Mouse (Mus musculus) WW6 (cell line): Measurements from ENCODE around the gene Zdhhc6.
A peak's percentile ranks its signal among the peaks of the same experiment; 100 is the strongest.

ENCODE experiments used
- DNase-seq: peaks from one replicate; pipeline ENCODE4 v3.0.0-alpha.2; 2013; ENCODE audit warnings: low read depth, low spot score

Gene Zdhhc6

DNA sequence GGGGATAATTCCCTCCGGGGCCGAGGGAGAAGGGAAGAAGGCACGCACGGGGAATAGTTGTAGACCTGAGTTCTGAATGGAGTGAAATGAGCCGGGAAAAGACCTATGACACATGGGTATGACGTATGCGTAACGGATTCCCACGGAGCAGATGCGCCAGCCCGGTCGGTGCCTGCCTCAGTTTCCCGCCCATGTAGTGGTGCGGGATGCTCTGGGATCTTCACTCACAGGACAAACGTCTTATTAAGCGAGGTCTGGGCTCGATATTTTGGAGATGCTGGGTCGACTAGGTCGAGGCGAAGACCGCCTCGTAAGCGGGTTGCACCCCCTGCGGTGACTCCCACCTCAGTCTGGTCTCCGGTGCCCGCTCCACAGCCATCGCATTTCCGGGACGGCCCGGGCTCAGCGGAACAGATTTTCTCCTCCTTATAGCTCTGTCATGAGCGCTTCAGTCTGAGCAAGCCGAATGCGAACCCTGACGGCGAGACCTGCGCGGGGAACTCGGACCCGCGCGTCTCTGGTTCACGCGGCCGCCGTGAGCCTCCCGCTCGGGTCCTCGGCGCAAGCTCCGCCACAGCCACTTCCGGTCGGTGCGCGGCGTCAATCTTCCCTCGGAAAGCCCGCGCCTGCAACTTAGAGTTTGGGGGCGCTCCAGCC, at the start of gene Zdhhc6:
Zdhhc6 (minus strand) TSS at position 581 of the 657 bp plus-strand sequence.
- peak; percentile 46 for DNase-seq

- no peak for DNase-seq
Measured at GRCm38 (mm10) chr19:55362606-55363005, 46.8 kb upstream of the Zdhhc6 start.

- no peak for DNase-seq
Measured at GRCm38 (mm10) chr19:55350673-55351378, 35.0 kb upstream of the Zdhhc6 start.

- no peak for DNase-seq
Measured at GRCm38 (mm10) chr19:55348187-55348586, 32.4 kb upstream of the Zdhhc6 start.

GRCm38 (mm10) chr19:55343274-55343673, 27.4 kb upstream of the Zdhhc6 start:
- DNase-seq: no peak

DNA sequence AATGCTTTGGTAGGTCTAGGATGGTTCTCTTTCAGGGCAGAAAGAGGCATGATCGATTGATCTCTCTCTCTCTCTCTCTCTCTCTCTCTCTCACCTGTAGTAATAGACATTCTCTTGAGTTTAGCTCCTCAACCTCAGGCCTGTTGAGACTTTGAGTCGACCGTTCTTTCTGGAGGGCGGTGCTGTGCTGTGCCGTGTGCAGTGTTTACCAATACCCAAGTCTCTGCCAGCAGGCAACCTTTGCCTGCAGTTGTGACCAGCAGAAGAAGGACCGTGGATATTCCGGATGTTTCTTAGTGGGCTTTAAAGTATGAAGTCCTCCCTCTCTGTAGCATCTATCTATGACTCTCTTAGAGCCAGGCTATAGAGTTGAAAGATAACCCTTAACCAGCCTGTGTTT, 26.6 kb upstream of the Zdhhc6 start:
- no peak for DNase-seq

DNA sequence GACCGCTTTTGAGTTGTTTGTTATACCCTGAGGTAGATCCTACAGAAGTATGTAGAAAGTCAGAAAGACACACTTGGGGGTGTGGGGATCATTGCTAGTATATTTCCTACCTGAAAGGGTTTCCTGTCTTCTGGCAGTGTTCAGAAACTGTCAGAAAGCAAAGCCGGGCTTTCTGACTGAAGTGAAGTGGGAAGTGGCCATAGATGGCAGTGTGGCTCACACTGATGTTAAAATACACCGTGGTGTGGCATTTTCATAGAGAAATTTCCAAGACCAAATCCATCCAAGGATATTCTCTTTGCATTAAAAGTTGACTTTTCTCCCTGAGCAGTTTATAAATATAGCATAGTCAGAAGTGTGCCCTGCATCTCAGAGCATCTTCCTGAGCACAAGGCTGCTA, 25.5 kb upstream of the Zdhhc6 start:
- no peak for DNase-seq

- DNase-seq: no peak
Measured at GRCm38 (mm10) chr19:55340521-55340920, 24.7 kb upstream of the Zdhhc6 start.

DNA sequence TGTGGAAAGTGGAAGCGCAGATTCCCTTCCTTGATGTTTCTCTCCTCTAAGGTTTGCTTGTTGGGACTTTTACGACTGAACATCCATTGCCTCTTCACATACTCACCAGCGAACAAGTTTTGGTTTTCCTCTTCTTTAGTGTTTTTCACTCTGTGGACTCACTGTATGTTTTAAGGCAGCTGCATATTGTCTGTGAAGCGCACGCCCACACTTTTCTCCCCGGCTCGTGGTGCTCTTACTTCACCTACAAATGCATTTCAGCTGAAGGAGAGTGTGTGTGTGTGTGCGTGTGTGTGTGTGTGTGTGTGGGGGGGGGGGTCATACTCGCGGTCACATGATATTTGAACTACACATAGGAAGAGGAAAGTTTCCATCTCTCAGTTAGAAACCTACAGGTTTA, 21.8 kb upstream of the Zdhhc6 start:
- DNase-seq: no peak

DNA sequence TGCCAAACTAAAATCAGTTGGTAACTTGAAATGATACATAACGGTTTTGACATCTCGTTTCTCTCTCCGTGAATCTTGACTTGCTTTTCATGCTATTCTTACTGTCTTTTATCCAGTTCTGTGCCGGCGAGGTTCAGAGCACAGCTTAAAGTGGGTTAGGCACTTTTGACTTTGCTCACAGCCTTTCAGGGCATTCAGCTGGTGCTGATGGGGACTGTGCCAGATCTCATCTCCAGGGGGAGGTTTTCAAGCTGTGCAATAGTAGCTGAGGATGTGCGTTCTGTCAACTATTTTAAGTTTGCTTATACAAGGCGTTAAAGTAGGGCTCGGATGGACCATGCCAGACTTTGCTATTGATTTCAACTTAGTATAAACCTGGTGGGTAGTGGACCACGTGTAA, 21.2 kb upstream of the Zdhhc6 start:
- DNase-seq: no peak

GRCm38 (mm10) chr19:55336441-55336840, 20.6 kb upstream of the Zdhhc6 start:
- no peak for DNase-seq

DNA sequence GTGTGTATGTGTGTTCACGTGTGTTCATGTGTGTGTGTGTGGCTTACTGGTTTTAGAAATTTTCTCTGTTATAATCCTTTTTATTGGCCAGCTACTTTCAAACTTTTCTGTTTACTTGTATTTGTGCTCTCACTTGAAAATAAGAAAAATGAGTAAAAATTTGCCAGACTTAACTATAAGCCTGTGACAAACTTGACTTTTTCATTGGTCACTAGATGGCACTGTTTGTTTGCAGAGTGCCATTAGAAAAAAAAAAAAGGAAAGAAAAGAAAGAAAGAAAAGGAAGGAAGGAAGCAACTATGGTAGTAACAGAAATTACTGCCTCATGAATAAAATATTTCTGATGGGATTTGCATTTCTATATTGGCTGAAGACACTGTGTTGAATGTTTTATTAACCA, 20.0 kb upstream of the Zdhhc6 start:
- no peak for DNase-seq

GRCm38 (mm10) chr19:55332641-55333268, 16.9 kb upstream of the Zdhhc6 start:
- DNase-seq: peak; percentile 42

GRCm38 (mm10) chr19:55331776-55332175, 15.9 kb upstream of the Zdhhc6 start:
- DNase-seq: no peak

GRCm38 (mm10) chr19:55327510-55327909, 11.7 kb upstream of the Zdhhc6 start:
- DNase-seq: no peak

GRCm38 (mm10) chr19:55322604-55323003, 6.8 kb upstream of the Zdhhc6 start:
- DNase-seq: no peak

GRCm38 (mm10) chr19:55319521-55319920, 3.7 kb upstream of the Zdhhc6 start:
- no peak for DNase-seq

- DNase-seq: no peak
Measured at GRCm38 (mm10) chr19:55319036-55319435, 3.2 kb upstream of the Zdhhc6 start.

- DNase-seq: no peak
Measured at GRCm38 (mm10) chr19:55316901-55317300, 1.1 kb upstream of the Zdhhc6 start.

GRCm38 (mm10) chr19:55316109-55316714, 380 bp upstream of the Zdhhc6 start, which contains the start of gene Vti1a:
Gene Vti1a, plus strand, starts transcription at chr19:55316295.
- peak; percentile 88 for DNase-seq

GRCm38 (mm10) chr19:55313649-55314048, 2.2 kb downstream of the Zdhhc6 start:
- DNase-seq: no peak

DNA sequence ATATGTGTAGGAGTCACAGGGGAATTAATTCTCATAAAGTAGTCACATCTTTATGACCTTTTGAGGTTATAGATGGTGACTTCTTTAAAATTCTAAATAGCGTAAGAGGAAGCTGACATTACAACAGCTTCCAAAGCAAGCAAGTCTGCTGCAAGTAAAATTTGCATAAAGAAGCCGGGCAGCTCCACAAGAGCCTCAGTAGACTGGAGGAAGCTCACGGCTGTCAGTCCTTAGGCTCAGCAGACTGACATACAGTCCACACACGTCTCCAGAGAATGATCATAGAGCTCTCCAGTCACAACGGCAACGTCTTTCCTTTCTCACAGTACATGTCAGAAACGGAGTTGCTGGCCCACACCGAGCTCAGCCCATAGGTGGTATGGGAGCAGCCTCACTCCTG, 4.0 kb downstream of the Zdhhc6 start:
- no peak for DNase-seq
